Mouse (Mus musculus): ENCODE data around the gene Rcc1l. TPM values are rescaled to one million over a fixed set of nuclear protein-coding genes. Genes with fewer than 3 reads are reported as not detected.

Rcc1l gene
- total RNA-seq, 2 experiments from 2014 or later: 29.3 to 30.2 TPM

GRCm38 (mm10) chr5:134175696-134176095 is 878 bp downstream of the Rcc1l start:
- intact Hi-C loops (cut with DNase I): no loop called here
- no peak for DNase-seq

- intact Hi-C loops (cut with DNase I): no loop called here
- DNase-seq: no peak
These were observed 3.4 kb downstream of the Rcc1l start for GRCm38 (mm10) chr5:134173206-134173605.

DNA sequence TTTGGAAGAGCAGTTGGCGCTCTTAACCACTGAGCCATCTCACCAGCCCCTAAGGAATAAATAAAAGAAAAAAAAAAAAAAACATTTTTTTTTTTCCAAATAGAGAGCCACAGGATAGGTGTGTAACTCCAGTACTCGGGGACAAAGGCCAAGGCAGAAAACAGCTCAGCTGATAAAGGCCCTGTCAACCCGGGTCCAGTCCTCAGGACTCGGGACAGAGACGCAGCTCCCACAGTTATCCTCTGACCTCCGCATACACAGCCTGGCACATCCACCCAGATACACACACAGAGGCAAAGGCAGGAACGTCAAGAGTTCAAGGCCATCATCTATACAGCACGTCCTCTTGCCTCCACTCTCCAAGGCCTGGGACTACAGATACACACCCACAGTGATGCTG is 6.4 kb downstream of the Rcc1l start:
- intact Hi-C loops (cut with DNase I): no loop called here
- no peak for DNase-seq

- DNase-seq: no peak
- intact Hi-C loops (cut with DNase I): no loop called here
These were observed 7.3 kb downstream of the Rcc1l start for GRCm38 (mm10) chr5:134169231-134169630.

- intact Hi-C loops (cut with DNase I): no loop called here
- no peak for DNase-seq
These were observed 8.5 kb downstream of the Rcc1l start for GRCm38 (mm10) chr5:134168033-134168432.

GRCm38 (mm10) chr5:134166642-134167041 is 9.9 kb downstream of the Rcc1l start:
- intact Hi-C loops (cut with DNase I): no loop called here

GRCm38 (mm10) chr5:134164688-134165087 is 11.9 kb downstream of the Rcc1l start:
- no peak for DNase-seq
- intact Hi-C loops (cut with DNase I): no loop called here

More at GRCm38 (mm10) chr5:134166642-134167041, 9.9 kb downstream of the Rcc1l start:
- DNase-seq: no peak

GRCm38 (mm10) chr5:134155916-134156466 is 20.6 kb downstream of the Rcc1l start:
- no peak for DNase-seq
- intact Hi-C loops (cut with DNase I): no loop called here

DNA sequence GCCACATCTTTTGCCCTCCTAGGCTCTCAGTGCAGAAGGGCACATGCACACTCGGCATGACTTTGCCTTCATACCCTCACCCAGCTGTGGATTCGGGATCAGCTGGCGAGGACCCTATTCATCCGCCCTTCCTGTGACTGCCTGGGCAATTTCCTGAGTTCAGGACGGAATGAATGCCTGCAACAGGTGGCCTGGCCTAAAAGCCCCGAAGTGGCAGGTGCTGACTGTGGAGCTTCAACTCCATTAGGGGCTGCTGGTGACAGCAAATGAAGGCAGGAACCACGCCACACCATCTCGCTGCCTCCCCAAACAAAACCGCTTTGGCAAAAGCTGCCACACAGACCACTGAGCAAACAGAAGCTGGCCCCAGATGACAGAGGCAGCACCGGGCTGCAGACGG is 24.7 kb downstream of the Rcc1l start:
- intact Hi-C loops (cut with DNase I): no loop called here

DNA sequence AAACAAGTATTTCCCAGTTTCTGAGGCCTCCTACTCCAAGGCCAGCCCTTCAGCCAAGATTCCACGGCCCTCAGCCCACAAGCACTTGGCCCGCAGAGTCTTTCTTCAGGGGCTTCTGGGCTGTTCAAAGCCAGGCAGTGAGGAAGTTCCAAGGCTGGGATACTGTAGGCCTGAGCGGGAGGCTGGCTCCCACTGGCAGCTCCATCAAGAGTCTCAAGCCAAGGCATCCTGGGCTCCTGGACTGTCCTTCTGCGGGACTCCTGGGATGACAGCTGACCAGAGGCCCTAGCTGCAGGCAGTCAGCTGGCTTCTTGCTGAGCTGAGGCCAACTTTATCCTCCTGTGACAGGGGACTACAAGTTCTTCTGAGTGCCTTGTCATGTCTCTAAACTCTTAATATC is 28.4 kb downstream of the Rcc1l start:
- peak; percentile 13 to 22 for DNase-seq
- intact Hi-C loops (cut with DNase I): no loop called here

More for the DNA sequence above, 24.7 kb downstream of the Rcc1l start:
- no peak for DNase-seq

DNA sequence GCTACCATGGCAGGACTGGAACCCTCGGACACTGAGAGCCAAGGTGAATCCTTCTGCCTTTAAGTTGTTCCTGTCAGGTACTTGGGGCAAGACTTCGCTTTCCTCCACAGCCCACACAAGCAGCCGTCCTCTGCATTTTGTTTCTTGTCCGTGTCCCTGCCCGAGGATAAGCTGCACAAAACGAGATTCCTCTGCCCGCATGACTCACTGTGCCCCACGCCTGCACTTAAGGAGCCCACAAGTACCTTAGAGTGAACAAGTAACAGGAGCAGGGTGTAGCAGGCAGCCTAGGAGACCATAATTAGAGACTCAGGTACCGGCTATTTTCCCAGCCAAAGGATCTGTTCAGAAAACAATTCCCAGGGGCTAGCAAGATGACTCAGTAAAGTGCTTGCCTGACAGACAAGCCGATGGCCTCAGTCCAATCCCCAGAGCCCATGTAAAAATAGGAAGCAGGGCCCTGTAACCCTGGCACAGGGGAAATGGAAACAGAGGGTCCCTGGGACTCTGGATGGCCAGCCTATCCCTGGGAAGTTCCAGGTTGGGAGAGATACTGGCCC is 29.3 kb downstream of the Rcc1l start:
- intact Hi-C loops (cut with DNase I): no loop called here
- DNase-seq: no peak

DNA sequence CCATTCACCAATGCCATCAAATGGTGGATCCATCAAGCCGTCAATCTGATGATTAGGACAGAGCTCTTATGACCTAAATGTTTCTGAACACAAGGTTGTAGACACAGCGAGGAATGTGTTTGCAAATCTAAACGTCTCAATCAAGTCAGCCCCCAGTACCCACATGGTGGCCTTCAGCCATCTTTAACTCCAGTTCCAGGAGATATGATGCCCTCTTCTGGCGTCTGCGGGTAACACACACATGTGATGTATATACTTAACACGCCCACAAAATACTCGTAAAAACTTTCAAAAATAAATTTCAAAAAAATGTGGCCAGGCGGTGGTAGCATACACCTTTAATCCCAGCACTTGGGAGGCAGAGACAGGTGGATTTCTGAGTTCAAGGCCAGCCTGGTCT is 31.6 kb downstream of the Rcc1l start:
- no peak for DNase-seq
- intact Hi-C loops (cut with DNase I): no loop called here

DNA sequence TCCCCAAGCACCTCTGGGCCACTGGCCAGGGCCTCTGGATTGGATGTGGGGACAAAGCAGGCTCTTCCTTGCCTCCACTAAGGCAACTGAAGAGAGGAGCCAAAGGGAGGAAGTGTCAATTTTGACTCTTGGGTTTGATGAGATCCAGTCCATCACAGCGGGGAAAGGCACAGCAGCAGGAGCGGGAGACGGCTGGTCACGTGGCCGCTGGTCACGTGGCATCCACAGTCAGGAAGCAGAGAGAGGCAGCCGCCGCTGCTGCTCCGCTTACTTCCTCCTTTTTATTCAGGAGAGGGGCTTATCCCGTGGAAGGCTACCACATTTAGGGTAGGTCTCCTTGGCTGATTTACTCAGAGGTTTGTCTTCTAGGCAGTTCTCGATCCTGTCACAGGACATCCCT is 34.2 kb downstream of the Rcc1l start:
- intact Hi-C loops (cut with DNase I): no loop called here
- no peak for DNase-seq

DNA sequence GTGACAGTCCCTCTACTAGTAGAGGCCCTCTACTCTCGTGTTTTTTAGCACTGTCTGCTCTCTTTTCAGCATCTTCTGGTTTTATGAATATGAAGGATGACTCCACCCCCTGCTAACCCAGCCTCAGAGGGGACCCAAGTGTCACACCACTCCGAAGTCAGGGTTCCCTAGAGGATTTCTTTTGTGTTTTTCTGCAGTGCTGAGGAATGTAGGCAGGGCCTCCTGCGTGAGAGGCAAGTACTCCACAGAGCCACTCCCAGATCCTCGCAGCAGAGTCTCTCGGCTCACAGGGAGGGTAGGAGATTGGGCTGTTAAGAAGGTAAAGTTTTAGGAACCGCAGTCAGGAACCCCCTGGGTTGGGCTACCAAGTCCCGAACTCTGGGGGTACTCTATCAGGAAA is 35.3 kb downstream of the Rcc1l start:
- DNase-seq: no peak
- intact Hi-C loops (cut with DNase I): no loop called here

- intact Hi-C loops (cut with DNase I): no loop called here
- no peak for DNase-seq
These were observed 37.1 kb downstream of the Rcc1l start for GRCm38 (mm10) chr5:134139429-134139828.

DNA sequence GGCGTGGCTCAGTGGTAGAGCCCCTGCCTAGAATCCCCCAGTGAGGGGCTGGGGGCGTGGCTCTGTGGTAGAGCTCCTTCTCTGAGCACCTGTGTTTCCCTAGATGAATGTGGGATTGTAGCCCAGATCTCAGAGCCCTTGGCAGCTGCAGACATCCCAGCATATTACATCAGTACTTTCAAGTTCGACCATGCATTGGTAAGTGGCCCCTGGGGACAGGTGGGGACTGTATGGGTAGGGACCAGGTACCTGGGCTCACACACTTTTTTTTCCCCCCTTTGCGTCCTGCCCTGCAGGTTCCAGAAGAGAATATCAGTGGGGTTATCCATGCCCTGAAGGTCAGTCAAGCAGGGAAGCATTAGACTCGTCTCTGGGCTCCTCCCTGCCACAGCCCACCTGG is 38.6 kb downstream of the Rcc1l start:
- intact Hi-C loops (cut with DNase I): no loop called here
- DNase-seq: no peak

DNA sequence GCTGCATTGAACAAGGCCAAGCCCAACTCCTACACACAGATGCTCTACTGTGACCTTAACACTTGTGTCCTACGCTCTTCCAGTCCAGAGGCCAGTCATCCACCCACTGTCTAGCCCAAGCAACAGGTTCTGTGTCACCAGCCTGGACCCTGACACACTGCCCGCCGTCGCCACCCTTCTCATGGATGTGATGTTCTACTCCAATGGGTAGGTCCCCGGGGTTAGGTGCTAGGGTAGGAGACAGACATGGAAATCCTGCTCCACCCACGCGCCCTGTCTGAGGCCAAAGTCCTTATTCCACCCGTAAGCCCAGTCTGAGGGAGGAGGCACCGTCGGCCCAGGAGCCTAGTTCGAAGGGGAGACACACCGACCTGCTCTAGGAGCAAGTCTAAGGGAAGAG is 40.6 kb downstream of the Rcc1l start:
- intact Hi-C loops (cut with DNase I): no loop called here
- no peak for DNase-seq

DNA sequence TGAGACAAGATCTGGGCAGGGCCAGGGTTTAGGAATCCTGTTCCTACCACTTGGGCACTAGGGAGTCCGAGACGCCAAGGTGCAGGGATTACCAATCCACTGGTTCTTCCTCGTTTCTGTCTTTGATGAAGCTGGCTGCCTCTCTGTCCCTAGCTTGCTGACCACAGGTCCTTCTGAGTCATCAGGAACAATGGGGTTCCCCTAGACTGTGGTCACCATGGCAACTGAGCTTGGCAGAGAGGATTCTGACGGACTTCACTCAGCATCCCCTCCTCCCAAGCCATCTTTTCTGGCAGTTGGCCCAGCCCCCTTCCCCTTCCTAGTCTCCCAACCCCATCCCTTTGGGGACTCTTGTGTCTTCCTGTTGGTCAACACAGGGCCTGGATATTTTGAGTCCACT is 45.0 kb downstream of the Rcc1l start:
- intact Hi-C loops (cut with DNase I): no loop called here
- no peak for DNase-seq

DNA sequence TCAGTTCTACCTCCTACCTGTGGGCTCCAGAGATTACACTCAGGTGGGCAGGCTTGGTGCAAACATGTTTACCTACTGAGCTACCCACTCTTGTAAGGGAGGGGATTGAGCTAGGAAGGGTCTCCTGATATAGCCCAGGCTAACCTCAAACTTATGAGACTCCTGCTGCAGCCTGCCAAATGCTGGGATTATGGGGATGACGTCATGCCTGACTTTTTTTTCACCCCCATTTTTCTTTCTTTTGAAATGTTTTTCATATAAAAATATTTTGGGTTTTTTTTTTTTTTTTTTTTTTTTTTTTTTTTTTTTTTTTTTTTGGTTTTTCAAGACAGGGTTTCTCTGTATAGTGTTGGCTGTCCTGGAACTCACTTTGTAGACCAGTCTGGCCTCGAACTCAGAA is 50.3 kb downstream of the Rcc1l start:
- intact Hi-C loops (cut with DNase I): no loop called here
- no peak for DNase-seq

DNA sequence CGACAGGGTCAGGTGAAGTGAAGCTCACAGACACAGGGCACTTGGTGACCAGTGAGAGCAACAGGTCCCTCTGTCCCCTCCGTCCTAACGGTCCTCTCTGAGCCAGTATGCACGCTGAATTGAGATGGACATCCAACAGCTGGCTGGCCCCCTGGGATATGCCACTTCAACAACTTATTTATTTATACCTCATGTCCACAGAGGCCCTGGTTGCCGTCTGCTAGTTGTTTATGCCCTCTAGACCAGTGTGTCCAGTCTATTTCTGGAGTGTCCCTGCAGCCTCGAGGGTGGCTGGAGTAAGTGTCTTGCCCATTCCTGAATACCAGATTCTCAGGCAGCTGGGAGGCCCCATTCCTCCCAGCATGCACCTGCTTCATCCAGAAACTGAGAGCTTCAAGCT is 52.7 kb downstream of the Rcc1l start:
- DNase-seq: no peak
- intact Hi-C loops (cut with DNase I): no loop called here

GRCm38 (mm10) chr5:134121893-134122259 is 54.7 kb downstream of the Rcc1l start:
- DNase-seq: no peak
- intact Hi-C loops (cut with DNase I): no loop called here

DNA sequence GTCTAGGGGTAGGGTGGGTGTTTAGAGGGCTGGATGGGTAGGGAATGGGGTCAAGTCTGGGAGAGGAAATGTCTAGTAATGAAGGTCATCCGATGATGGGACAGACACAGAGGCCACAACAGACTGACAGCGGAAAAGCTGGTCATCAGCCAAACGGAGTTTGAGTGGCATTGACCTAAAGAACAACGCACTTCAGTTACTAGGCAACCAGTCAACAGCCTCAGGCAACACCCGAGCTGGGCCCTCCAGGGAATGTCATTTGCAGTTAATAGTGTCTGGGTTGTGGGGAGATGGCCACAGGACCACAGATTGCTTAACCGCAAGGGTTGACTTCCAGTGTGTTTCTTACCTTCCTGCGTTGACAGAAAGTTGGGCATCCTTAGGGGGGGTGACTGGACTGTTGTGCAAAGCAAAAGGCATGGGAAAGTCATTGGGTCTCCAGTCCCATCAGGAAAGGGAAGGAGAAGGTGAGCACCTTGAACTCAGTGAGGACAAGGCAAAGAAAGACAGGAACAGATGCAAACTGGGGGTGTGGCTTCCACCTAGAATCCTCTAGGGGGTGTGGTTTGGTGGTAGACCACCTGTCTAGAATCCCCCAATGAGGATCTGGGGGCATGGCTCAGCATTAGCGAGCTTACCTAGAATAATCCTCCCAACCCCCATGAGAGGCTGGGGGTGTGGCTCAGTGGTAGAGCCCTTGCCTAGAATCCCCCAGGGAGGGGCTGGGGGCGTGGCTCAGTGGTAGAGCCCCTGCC is 55.3 kb downstream of the Rcc1l start:
- intact Hi-C loops (cut with DNase I): no loop called here
- peak; percentile 22 to 42 for DNase-seq
